Mouse (Mus musculus): ENCODE measurements around the gene Bsn.

GRCm38 (mm10) chr9:108188511-108188910 is 1.7 kb downstream of the Bsn start:
- TF ChIP-seq GATA1 (IDR thresholded peaks at IDR 0.05; ENCODE audit: borderline replicate concordance, low read length) (no peak), FLI1 (IDR thresholded peaks at IDR 0.05; ENCODE audit: low read length) (no peak)
